Mouse (Mus musculus) spleen, postnatal 10 days (tissue): ENCODE measurements at regions not wholly inside any gene's neighbourhood (a gene's known extent, or its start where the extent isn't known, plus 50 kb on each side); places are given as distances from the start of the nearest gene placed in this dataset.

Experiments used
- DNase-seq, 2 experiments: peaks; one replicate each; pipeline ENCODE4 v3.0.0; 2021 to 2022; ENCODE audit warnings: low spot score in 2 of 2

DNA sequence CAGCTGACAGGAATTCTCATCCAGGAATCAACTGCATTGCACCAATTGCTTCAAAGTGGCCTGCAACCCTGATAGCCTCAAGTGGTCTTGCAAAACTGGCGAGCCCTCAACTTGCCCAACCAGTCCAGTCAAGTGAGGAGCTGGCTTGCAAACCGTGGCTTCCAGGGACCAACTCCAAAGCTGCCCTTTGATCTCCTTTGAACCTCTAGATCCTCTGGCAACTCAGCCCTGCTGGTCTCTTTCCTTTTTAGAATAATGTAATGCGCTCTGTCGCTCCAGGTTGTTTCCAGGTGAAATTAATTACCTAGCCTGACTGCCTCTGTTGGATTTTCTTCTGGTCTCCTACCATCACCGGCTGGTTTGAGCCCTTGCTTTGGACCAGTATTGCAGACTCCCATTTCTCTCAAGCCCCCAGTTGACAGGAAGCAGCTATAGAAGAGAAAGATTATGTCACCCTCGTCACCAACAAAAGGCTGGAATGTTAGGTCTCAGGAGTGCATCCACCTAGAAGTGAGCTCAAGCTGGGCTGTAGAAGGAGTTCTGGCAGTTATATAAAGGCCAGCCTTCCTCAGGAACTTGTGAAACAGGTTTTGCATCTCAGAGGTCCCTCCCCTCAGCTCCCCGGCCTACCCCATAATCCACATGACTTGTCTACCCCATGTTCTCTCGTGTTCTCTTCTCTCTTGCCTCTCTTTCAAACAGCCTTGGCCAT, 49.8 kb upstream of the Abcd3 start:
- no peak for DNase-seq
